Mouse (Mus musculus): Measurements from ENCODE around the gene Prkd2. TPM values are rescaled to one million over a fixed set of nuclear protein-coding genes. Genes with fewer than 3 reads are reported as not detected.

The Prkd2 gene
- polyA plus RNA-seq (2014; fragmentation: Nextera tagmentation; extraction: Ambion mirVana) = 10.8 and 11.6 TPM in 2 replicates

GRCm38 (mm10) chr7:16842645-16843063, at the start of gene Prkd2:
Gene Prkd2 (plus strand): TSS chr7:16842902.
- peak within 1 kb of the TSS; percentile 63 for H3K4me3 ChIP-seq (ENCODE audit: low read depth, low read length)
- ATAC-seq (replicated peaks; ENCODE audit: insufficient number of reproducible peaks, low FRiP score, low TSS enrichment) = peak; percentile 74
- H3K36me3 ChIP-seq (ENCODE audit: control insufficient read depth, insufficient read depth, low read length) = peaks cover 30% of the 10 kb centered on the region
- peak within 1 kb of the TSS; percentile 78 for H3K9ac ChIP-seq (ENCODE audit: low read depth, low read length)
- H3K27me3 ChIP-seq (ENCODE audit: control insufficient read depth, insufficient read depth, low read length) = no peaks in the 10 kb centered on the region
- H3K27ac ChIP-seq (ENCODE audit: low read depth, low read length) = peak within 1 kb of the TSS; percentile 78
- under 1% methylated on average over 32 of the region's 32 CpGs for WGBS (ENCODE audit: insufficient replicate concordance)
- H3K9me3 ChIP-seq (replicated peaks; ENCODE audit: control insufficient read depth, low read length) = no peaks in the 10 kb centered on the region
- peak within 1 kb of the TSS; percentile 93 for H3K4me2 ChIP-seq
- peaks cover 13% of the 10 kb centered on the region for H3K4me1 ChIP-seq (ENCODE audit: control insufficient read depth, insufficient read depth, low read length)

- H3K4me1 ChIP-seq (ENCODE audit: control insufficient read depth, insufficient read depth, low read length) = no peaks in the 10 kb centered on the region
- ATAC-seq (replicated peaks; ENCODE audit: insufficient number of reproducible peaks, low FRiP score, low TSS enrichment) = 0 out of 2 replicates have a peak, but pooled peaks have one; percentile 28
- H3K9ac ChIP-seq (ENCODE audit: low read depth, low read length) = no peak overlapping the region
- H3K4me3 ChIP-seq (ENCODE audit: low read depth, low read length) = peak overlapping the region; percentile 10; the same call in 1 of the 2 replicates
- peaks cover 12% of the 10 kb centered on the region for H3K36me3 ChIP-seq (ENCODE audit: control insufficient read depth, insufficient read depth, low read length)
- H3K4me2 ChIP-seq = peak overlapping the region; percentile 49
- peak overlapping the region; percentile 22; the same call in 1 of the 2 replicates for H3K27ac ChIP-seq (ENCODE audit: low read depth, low read length)
- H3K27me3 ChIP-seq (ENCODE audit: control insufficient read depth, insufficient read depth, low read length) = no peaks in the 10 kb centered on the region
- 58% methylated on average over 19 of the region's 19 CpGs for WGBS (ENCODE audit: insufficient replicate concordance)
- no peaks in the 10 kb centered on the region for H3K9me3 ChIP-seq (replicated peaks; ENCODE audit: control insufficient read depth, low read length)
Observed at GRCm38 (mm10) chr7:16793010-16793725, 49.5 kb upstream of the Prkd2 start.

- Histone ChIP-seq H3K9me3 (replicated peaks; ENCODE audit: control insufficient read depth, low read length) (no peaks in the 10 kb centered on the region), H3K4me1 (ENCODE audit: control insufficient read depth, insufficient read depth, low read length) (no peaks in the 10 kb centered on the region), H3K4me2 (no peak overlapping the region), H3K36me3 (ENCODE audit: control insufficient read depth, insufficient read depth, low read length) (peaks cover 12% of the 10 kb centered on the region), H3K9ac (ENCODE audit: low read depth, low read length) (no peak overlapping the region), H3K4me3 (ENCODE audit: low read depth, low read length) (no peak overlapping the region), H3K27ac (ENCODE audit: low read depth, low read length) (no peak overlapping the region), H3K27me3 (ENCODE audit: control insufficient read depth, insufficient read depth, low read length) (no peaks in the 10 kb centered on the region)
- ATAC-seq (replicated peaks; ENCODE audit: insufficient number of reproducible peaks, low FRiP score, low TSS enrichment) = no peak
- WGBS (ENCODE audit: insufficient replicate concordance) = 91% methylated on average over 5 of the region's 5 CpGs
Observed at GRCm38 (mm10) chr7:16794886-16795285, 47.8 kb upstream of the Prkd2 start.

- WGBS (ENCODE audit: insufficient replicate concordance) = 32% methylated on average over 8 of the region's 8 CpGs
- Histone ChIP-seq H3K27ac (ENCODE audit: low read depth, low read length) (no peak overlapping the region), H3K9me3 (replicated peaks; ENCODE audit: control insufficient read depth, low read length) (no peaks in the 10 kb centered on the region), H3K27me3 (ENCODE audit: control insufficient read depth, insufficient read depth, low read length) (no peaks in the 10 kb centered on the region), H3K36me3 (ENCODE audit: control insufficient read depth, insufficient read depth, low read length) (peaks cover 5% of the 10 kb centered on the region; the same call in 1 of the 2 replicates), H3K4me3 (ENCODE audit: low read depth, low read length) (no peak overlapping the region), H3K4me2 (no peak overlapping the region), H3K4me1 (ENCODE audit: control insufficient read depth, insufficient read depth, low read length) (no peaks in the 10 kb centered on the region), H3K9ac (ENCODE audit: low read depth, low read length) (no peak overlapping the region)
- ATAC-seq (replicated peaks; ENCODE audit: insufficient number of reproducible peaks, low FRiP score, low TSS enrichment) = no peak
Observed at GRCm38 (mm10) chr7:16804409-16805028, 38.2 kb upstream of the Prkd2 start.

- Histone ChIP-seq H3K4me3 (ENCODE audit: low read depth, low read length) (no peak overlapping the region), H3K4me1 (ENCODE audit: control insufficient read depth, insufficient read depth, low read length) (peaks cover 12% of the 10 kb centered on the region; the same call in 1 of the 2 replicates), H3K9me3 (replicated peaks; ENCODE audit: control insufficient read depth, low read length) (no peaks in the 10 kb centered on the region), H3K4me2 (no peak overlapping the region), H3K27ac (ENCODE audit: low read depth, low read length) (no peak overlapping the region), H3K9ac (ENCODE audit: low read depth, low read length) (no peak overlapping the region), H3K27me3 (ENCODE audit: control insufficient read depth, insufficient read depth, low read length) (peaks cover 22% of the 10 kb centered on the region), H3K36me3 (ENCODE audit: control insufficient read depth, insufficient read depth, low read length) (peaks cover 5% of the 10 kb centered on the region; the same call in 1 of the 2 replicates)
- no peak for ATAC-seq (replicated peaks; ENCODE audit: insufficient number of reproducible peaks, low FRiP score, low TSS enrichment)
- 84% methylated on average over 9 of the region's 9 CpGs for WGBS (ENCODE audit: insufficient replicate concordance)
Observed at GRCm38 (mm10) chr7:16807936-16808335, 34.8 kb upstream of the Prkd2 start.

GRCm38 (mm10) chr7:16808647-16809046, 34.1 kb upstream of the Prkd2 start:
- Histone ChIP-seq H3K27me3 (ENCODE audit: control insufficient read depth, insufficient read depth, low read length) (peaks cover 22% of the 10 kb centered on the region), H3K36me3 (ENCODE audit: control insufficient read depth, insufficient read depth, low read length) (peaks cover 8% of the 10 kb centered on the region), H3K9ac (ENCODE audit: low read depth, low read length) (no peak overlapping the region), H3K4me2 (no peak overlapping the region), H3K4me3 (ENCODE audit: low read depth, low read length) (no peak overlapping the region), H3K9me3 (replicated peaks; ENCODE audit: control insufficient read depth, low read length) (no peaks in the 10 kb centered on the region), H3K27ac (ENCODE audit: low read depth, low read length) (no peak overlapping the region), H3K4me1 (ENCODE audit: control insufficient read depth, insufficient read depth, low read length) (peaks cover 12% of the 10 kb centered on the region; the same call in 1 of the 2 replicates)
- ATAC-seq (replicated peaks; ENCODE audit: insufficient number of reproducible peaks, low FRiP score, low TSS enrichment) = no peak
- WGBS (ENCODE audit: insufficient replicate concordance) = 76% methylated on average over 9 of the region's 9 CpGs

- peaks cover 12% of the 10 kb centered on the region; the same call in 1 of the 2 replicates for H3K4me1 ChIP-seq (ENCODE audit: control insufficient read depth, insufficient read depth, low read length)
- peaks cover 22% of the 10 kb centered on the region for H3K27me3 ChIP-seq (ENCODE audit: control insufficient read depth, insufficient read depth, low read length)
- peaks cover 9% of the 10 kb centered on the region for H3K36me3 ChIP-seq (ENCODE audit: control insufficient read depth, insufficient read depth, low read length)
- H3K9me3 ChIP-seq (replicated peaks; ENCODE audit: control insufficient read depth, low read length) = no peaks in the 10 kb centered on the region
- ATAC-seq (replicated peaks; ENCODE audit: insufficient number of reproducible peaks, low FRiP score, low TSS enrichment) = no peak
- no peak overlapping the region for H3K4me3 ChIP-seq (ENCODE audit: low read depth, low read length)
- no peak overlapping the region for H3K4me2 ChIP-seq
- 20% methylated on average over 10 of the region's 10 CpGs for WGBS (ENCODE audit: insufficient replicate concordance)
- no peak overlapping the region for H3K9ac ChIP-seq (ENCODE audit: low read depth, low read length)
- H3K27ac ChIP-seq (ENCODE audit: low read depth, low read length) = no peak overlapping the region
Observed at GRCm38 (mm10) chr7:16809739-16810138, 33.0 kb upstream of the Prkd2 start.

GRCm38 (mm10) chr7:16810399-16810919, 32.2 kb upstream of the Prkd2 start:
- H3K36me3 ChIP-seq (ENCODE audit: control insufficient read depth, insufficient read depth, low read length) = peaks cover 9% of the 10 kb centered on the region
- 41% methylated on average over 28 of the region's 28 CpGs for WGBS (ENCODE audit: insufficient replicate concordance)
- peaks cover 14% of the 10 kb centered on the region; the same call in 1 of the 2 replicates for H3K4me1 ChIP-seq (ENCODE audit: control insufficient read depth, insufficient read depth, low read length)
- H3K4me3 ChIP-seq (ENCODE audit: low read depth, low read length) = peak overlapping the region; percentile 41; the same call in 1 of the 2 replicates
- H3K27ac ChIP-seq (ENCODE audit: low read depth, low read length) = no peak overlapping the region
- H3K9ac ChIP-seq (ENCODE audit: low read depth, low read length) = no peak overlapping the region
- H3K9me3 ChIP-seq (replicated peaks; ENCODE audit: control insufficient read depth, low read length) = no peaks in the 10 kb centered on the region
- ATAC-seq (replicated peaks; ENCODE audit: insufficient number of reproducible peaks, low FRiP score, low TSS enrichment) = no peak
- peak overlapping the region; percentile 83 for H3K4me2 ChIP-seq
- peaks cover 22% of the 10 kb centered on the region for H3K27me3 ChIP-seq (ENCODE audit: control insufficient read depth, insufficient read depth, low read length)

All from heart, embryonic 11.5 days (tissue).